Comparison of ENCODE assay signal across 7 mouse cellular contexts in genomic region chr2:102038229-102038894, GRCm38 (mm10).
DNase-seq lines count a peak whose midpoint lies in the region; ATAC-seq and TF ChIP-seq lines count a peak whose summit lies in the region.

No protein-coding gene starts in this region.

- peak overlapping the region; percentile 3; the same call in 1 of the 2 replicates for H3K4me2 ChIP-seq in heart, embryonic 15.5 days
- H3K4me2 ChIP-seq in neural tube, embryonic 14.5 days (ENCODE audit: low read depth, low read length): no peak overlapping the region
- no peak overlapping the region for H3K4me2 ChIP-seq in intestine, postnatal 0 days (replicated peaks; ENCODE audit: low read depth)

- WGBS in thymus, adult 2 months: 70% methylated on average over 10 of the region's 10 CpGs
- 41% methylated on average over 10 of the region's 10 CpGs for WGBS in heart, embryonic 15.5 days
- WGBS in neural tube, embryonic 14.5 days: 12% methylated on average over 10 of the region's 10 CpGs
- WGBS in intestine, postnatal 0 days: 55% methylated on average over 10 of the region's 10 CpGs

- peak; percentile 65 for ATAC-seq in heart, embryonic 15.5 days (replicated peaks; ENCODE audit: insufficient number of reproducible peaks, insufficient read depth, low FRiP score, low read depth)
- peak; percentile 71 for ATAC-seq in neural tube, embryonic 14.5 days (ENCODE audit: low read depth)
- no peak for ATAC-seq in intestine, postnatal 0 days

- no peak overlapping the region for H3K4me3 ChIP-seq in thymus, adult 2 months (ENCODE audit: control insufficient read depth, insufficient read depth, low read length)
- no peak overlapping the region for H3K4me3 ChIP-seq in heart, embryonic 15.5 days
- no peak overlapping the region for H3K4me3 ChIP-seq in neural tube, embryonic 14.5 days (ENCODE audit: low read depth, low read length)
- no peak overlapping the region for H3K4me3 ChIP-seq in intestine, postnatal 0 days (ENCODE audit: low read depth, low read length)

- no peaks in the 10 kb centered on the region for H3K27me3 ChIP-seq in thymus, adult 2 months (ENCODE audit: control insufficient read depth, insufficient read depth, low read length)
- no peaks in the 10 kb centered on the region for H3K27me3 ChIP-seq in heart, embryonic 15.5 days
- no peaks in the 10 kb centered on the region for H3K27me3 ChIP-seq in neural tube, embryonic 14.5 days (ENCODE audit: control insufficient read depth, insufficient read depth, low read length)
- H3K27me3 ChIP-seq in intestine, postnatal 0 days (replicated peaks; ENCODE audit: control insufficient read depth, insufficient read depth, low read length): no peaks in the 10 kb centered on the region

- TF ChIP-seq CTCF in thymus, adult 2 months (IDR thresholded peaks at IDR 0.05; ENCODE audit: borderline replicate concordance, control insufficient read depth, extremely low read depth, insufficient read depth, low read length, poor library complexity): no peak
- TF ChIP-seq CTCF in intestine, postnatal 0 days (IDR thresholded peaks at IDR 0.05; ENCODE audit: low read depth): no peak

- H3K27ac ChIP-seq in thymus, adult 2 months (ENCODE audit: control insufficient read depth, insufficient read depth, low read length): peak overlapping the region; percentile 99
- peak overlapping the region; percentile 45 for H3K27ac ChIP-seq in heart, embryonic 15.5 days
- H3K27ac ChIP-seq in neural tube, embryonic 14.5 days (ENCODE audit: low read depth, low read length): no peak overlapping the region; the same call in 1 of the 2 replicates
- H3K27ac ChIP-seq in intestine, postnatal 0 days (ENCODE audit: low read depth, low read length): no peak overlapping the region

- no peak overlapping the region for H3K9ac ChIP-seq in heart, embryonic 15.5 days
- H3K9ac ChIP-seq in neural tube, embryonic 14.5 days (replicated peaks; ENCODE audit: low read depth, low read length): no peak overlapping the region
- no peak overlapping the region for H3K9ac ChIP-seq in intestine, postnatal 0 days (ENCODE audit: low read depth, low read length)

- H3K4me1 ChIP-seq in thymus, adult 2 months (replicated peaks; ENCODE audit: control insufficient read depth, insufficient read depth, low read length): peaks cover 58% of the 10 kb centered on the region
- H3K4me1 ChIP-seq in heart, embryonic 15.5 days (replicated peaks): peaks cover 36% of the 10 kb centered on the region
- H3K4me1 ChIP-seq in neural tube, embryonic 14.5 days (ENCODE audit: control insufficient read depth, insufficient read depth, low read length): peaks cover 33% of the 10 kb centered on the region
- no peaks in the 10 kb centered on the region for H3K4me1 ChIP-seq in intestine, postnatal 0 days (replicated peaks; ENCODE audit: control insufficient read depth, insufficient read depth, low read length)

- peaks cover 8% of the 10 kb centered on the region; the same call in 1 of the 2 replicates for H3K36me3 ChIP-seq in thymus, adult 2 months (ENCODE audit: control insufficient read depth, insufficient read depth, low read length)
- no peaks in the 10 kb centered on the region for H3K36me3 ChIP-seq in heart, embryonic 15.5 days
- no peaks in the 10 kb centered on the region for H3K36me3 ChIP-seq in neural tube, embryonic 14.5 days (ENCODE audit: control insufficient read depth, insufficient read depth, low read length)
- no peaks in the 10 kb centered on the region for H3K36me3 ChIP-seq in intestine, postnatal 0 days (ENCODE audit: control insufficient read depth, insufficient read depth)

- TF ChIP-seq POLR2A in thymus, adult 2 months (IDR thresholded peaks at IDR 0.05; ENCODE audit: control insufficient read depth, extremely low read depth, insufficient read depth, low read length, poor library complexity): no peak

- H3K9me3 ChIP-seq in heart, embryonic 15.5 days (replicated peaks): no peaks in the 10 kb centered on the region
- H3K9me3 ChIP-seq in neural tube, embryonic 14.5 days (ENCODE audit: control insufficient read depth, low read length): no peaks in the 10 kb centered on the region
- H3K9me3 ChIP-seq in intestine, postnatal 0 days (ENCODE audit: control insufficient read depth): no peaks in the 10 kb centered on the region

- DNase-seq in thymus, adult 2 months: no peak
- no peak for DNase-seq in thymus, postnatal 36 days
- DNase-seq in cerebellum, postnatal 10 days: peak; percentile 93
- peak; percentile 77 for DNase-seq in left cerebral cortex, adult 11 months (ENCODE audit: low spot score)

Comparison
In these comparisons a context has a peak if more than half of its experiments do, and no peak if none do; other contexts are left out.
1. DNase-seq: peak in cerebellum, postnatal 10 days (2 of 2) and left cerebral cortex, adult 11 months (single experiment); none in thymus, adult 2 months (single experiment) and thymus, postnatal 36 days (0 of 2).
2. H3K27ac ChIP-seq: peak in thymus, adult 2 months (single experiment) and heart, embryonic 15.5 days (single experiment); none in neural tube, embryonic 14.5 days (single experiment) and intestine, postnatal 0 days (single experiment).